Mouse (Mus musculus): ENCODE measurements around the gene Pcsk4. TPM values are rescaled to one million over a fixed set of nuclear protein-coding genes. Genes with fewer than 3 reads are reported as not detected.

Pcsk4 gene
- total RNA-seq, 2 experiments from 2014 or later = 0.83 TPM; not detected in 1

DNA sequence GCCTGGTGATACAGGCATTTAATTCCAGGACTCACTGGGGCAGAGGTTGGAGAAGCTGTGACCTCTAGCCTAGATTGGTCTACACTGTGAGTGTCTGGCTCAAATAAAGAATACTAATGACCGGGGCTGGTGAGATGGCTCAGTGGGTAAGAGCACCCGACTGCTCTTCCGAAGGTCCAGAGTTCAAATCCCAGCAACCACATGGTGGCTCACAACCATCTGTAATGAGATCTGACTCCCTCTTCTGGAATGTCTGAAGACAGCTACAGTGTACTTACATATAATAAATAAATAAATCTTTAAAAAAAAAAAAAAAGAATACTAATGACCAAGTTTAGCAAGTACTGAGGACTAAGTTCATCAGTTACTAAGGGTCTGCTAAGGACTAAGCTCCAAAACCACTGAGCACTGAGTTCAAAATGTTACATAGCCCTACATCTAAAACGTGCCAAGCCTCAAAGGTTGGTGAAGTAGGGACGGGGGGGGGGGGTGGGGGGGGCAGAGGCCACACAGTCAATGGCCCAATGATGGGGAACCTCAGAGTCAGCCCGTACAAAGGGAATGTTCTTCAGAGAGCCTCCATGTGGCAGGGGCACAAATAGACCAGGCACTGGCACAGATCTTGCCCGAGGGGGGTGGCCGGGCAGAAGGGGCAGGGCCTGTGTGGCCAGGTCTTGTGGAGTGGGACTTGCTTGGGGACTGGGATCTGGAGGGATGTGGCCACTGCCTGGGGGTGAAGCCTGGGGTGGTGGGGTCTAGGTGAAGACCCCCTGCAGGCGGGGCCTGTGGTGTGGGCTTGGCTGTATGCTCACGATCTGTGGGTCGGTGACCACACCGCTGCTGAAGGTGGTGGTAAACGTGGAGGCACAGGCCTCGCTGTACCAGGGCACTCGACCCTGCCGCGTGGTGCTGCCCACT is 4.9 kb downstream of the Pcsk4 start:
- ATAC-seq (ENCODE audit: poor library complexity, severe bottlenecking) = no peak

DNA sequence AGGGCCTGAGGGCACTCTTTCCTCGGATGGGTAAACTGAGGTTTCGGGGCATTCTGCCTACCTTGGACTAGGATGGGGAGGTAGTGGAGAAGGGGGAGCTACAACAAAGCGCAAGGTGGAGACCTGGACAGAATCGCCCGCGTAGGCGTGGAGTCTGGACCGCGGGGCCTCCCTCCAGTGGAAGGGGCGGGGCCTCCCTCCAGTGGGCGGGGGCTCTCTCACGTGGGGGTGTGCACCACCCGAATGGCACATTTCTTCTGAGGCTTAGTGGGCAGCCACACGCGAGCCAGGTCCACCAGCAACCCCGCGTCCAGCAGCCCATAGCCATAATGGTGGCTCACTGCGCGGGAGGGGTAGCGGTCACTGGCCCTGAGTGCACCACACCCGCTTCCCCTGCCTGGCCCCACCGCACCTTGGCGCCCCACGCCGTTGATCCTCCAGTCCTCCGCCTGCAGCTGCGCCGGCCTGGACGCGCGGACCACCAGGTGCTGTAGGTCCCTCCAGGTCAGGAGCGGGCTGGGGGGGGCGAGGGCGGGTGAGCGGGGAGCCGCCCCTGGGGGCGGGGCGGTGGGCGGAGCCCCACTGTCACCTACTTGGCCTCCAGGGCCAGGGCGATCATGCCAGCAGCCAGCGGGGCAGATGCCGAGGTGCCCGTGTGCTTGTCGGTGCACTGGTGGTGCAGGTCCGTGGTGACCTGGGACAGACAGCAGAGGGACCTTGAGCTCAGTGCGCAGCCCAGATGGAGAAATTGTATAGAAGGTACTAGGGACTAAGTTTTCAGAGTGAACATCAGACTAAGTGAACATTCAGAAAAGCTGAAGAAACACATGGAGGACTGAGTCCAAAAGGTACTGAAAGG is 5.8 kb downstream of the Pcsk4 start:
- ATAC-seq (ENCODE audit: poor library complexity, severe bottlenecking) = peak; percentile 44

GRCm38 (mm10) chr10:80322811-80323211 is 6.5 kb downstream of the Pcsk4 start:
- no peak for ATAC-seq (ENCODE audit: poor library complexity, severe bottlenecking)

DNA sequence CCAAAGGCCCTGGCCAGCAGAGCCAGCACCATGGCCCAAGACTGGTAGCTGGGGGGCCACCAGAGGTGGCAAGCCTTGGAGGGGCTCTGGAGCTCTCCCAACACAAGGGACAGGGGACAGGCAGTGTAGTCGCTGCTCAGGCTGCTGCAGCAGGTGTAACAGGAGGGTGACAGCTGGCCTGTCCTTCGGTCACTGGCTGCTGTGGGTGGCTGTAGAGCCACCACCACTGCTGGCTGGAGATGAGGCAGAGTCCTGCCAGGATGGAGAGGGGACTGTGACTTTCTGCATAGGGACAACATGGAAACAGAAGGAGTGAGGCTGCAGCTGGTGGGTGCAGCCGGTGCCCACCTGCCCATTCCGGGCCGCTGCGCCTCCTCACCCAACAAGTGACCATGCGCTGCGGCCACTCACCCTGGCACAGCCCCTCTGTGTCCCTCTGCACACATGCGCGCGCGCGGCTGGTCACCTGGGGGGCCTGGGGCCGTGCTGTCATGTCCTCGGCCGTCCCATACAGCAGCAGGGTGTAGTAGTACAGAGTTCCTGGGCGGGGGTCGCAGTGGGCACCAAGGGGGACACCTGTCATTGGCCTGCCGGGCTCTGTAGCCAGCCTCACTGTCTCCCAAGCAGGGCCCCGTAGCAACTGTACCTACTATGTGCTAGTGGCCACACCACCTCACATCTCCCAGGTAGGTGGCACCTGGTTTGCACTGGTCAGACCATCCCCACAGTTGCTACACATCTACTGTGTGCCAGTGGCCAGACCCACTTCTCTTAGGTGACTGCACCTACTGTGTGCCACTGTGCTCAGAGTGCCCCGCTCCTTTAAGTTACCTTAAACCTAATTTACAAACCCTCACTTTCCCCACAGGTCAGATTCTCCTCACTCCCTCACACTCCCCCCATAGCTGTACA is 7.4 kb downstream of the Pcsk4 start:
- ATAC-seq (ENCODE audit: poor library complexity, severe bottlenecking) = no peak

DNA sequence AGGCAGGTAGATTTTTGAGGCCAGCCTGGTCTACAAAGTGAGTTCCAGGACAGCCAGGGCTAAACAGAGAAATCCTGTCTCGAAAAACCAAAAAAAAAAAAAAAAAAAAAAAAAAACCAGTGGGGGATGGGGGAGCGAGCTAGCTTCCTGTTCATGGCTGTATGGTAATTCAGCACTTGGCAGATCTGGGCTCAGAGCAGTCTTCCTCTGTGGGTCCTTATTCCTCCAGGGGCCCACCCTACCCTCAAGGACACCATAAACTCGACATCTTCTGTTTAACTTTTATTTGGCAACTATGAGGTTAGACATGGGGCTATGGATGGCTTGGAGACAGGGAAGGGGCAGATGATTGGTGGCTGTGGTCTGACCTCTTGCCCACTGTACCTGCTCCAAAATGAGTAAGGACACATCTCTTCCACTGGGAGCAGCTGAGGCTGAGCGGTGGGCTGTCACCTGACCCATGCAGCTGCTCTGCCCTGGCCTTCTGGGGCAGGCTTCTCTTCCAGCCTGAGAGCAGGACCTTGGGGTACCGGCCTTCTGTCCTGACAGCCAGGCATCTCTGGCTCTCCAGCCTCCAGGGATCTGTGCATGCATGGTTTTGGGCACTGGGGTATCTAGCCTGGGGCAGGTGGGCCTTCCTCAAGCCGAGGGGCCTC is 8.2 kb downstream of the Pcsk4 start:
- ATAC-seq (ENCODE audit: poor library complexity, severe bottlenecking) = no peak

- peak; percentile 82 for ATAC-seq (ENCODE audit: poor library complexity, severe bottlenecking)
These were observed 8.9 kb downstream of the Pcsk4 start, which contains the start of gene 2310011J03Rik for GRCm38 (mm10) chr10:80320340-80320760. Gene 2310011J03Rik, minus strand, starts transcription at chr10:80320537.

DNA sequence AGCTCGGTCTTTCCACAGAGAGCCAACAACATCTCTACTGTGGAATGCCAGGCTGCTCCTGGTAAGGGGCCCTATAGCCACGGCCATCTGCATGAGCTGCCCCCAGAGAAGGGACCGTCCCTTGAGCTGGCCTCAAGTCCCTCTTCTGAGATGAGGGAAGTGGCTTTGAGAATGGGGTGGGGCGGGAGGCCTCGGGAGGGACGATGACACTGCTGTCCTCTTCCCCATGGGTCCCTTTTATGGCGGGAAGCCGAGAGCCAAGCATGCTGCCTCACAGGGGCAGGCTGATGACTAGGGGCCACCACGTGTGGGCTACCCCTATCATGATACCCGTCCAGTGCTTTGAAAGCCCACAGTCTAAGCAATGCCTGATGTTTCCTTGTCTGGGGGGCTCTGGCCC is 12.3 kb downstream of the Pcsk4 start:
- ATAC-seq (ENCODE audit: poor library complexity, severe bottlenecking) = peak; percentile 23; the same call in 1 of the 2 replicates

DNA sequence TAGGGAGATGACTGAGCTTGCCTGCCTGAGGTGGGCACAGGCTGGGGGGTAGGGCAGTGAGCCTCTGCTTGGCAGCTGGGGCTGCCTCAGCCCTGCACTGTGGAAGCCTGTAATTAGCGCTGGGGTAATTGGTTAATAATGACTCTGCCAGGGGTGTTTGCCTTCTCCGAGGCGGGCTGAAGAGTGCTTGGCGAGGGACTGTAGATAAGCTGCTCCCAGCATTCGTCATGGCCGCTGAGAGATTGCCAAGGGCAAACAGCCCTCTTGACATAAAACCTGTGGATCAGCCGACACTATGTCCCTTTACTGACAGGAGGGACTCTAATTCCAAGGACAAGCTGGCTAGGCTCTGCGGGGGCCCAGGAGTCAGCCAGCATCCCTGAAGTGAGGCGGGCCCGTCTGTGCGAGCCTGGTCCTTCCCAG is 12.9 kb downstream of the Pcsk4 start:
- no peak for ATAC-seq (ENCODE audit: poor library complexity, severe bottlenecking)

DNA sequence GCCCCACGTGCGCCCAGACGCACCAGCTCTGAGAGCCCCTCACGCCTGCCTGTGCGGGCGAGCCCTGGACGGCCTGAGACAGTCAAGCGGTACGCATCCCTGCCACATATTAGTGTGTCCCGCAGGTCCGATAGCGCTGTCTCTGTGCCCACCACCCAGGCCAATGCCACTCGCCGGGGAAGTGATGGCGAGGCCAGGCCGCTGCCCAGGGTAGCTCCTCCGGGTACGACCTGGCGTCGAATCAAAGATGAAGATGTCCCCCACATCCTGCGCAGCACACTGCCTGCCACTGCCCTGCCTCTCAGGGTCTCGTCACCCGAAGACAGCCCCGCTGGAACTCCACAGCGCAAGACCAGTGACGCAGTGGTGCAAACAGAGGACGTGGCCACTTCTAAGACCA is 14.0 kb downstream of the Pcsk4 start:
- no peak for ATAC-seq (ENCODE audit: poor library complexity, severe bottlenecking)

- no peak for ATAC-seq (ENCODE audit: poor library complexity, severe bottlenecking)
These were observed 14.8 kb downstream of the Pcsk4 start for GRCm38 (mm10) chr10:80314494-80315001.

DNA sequence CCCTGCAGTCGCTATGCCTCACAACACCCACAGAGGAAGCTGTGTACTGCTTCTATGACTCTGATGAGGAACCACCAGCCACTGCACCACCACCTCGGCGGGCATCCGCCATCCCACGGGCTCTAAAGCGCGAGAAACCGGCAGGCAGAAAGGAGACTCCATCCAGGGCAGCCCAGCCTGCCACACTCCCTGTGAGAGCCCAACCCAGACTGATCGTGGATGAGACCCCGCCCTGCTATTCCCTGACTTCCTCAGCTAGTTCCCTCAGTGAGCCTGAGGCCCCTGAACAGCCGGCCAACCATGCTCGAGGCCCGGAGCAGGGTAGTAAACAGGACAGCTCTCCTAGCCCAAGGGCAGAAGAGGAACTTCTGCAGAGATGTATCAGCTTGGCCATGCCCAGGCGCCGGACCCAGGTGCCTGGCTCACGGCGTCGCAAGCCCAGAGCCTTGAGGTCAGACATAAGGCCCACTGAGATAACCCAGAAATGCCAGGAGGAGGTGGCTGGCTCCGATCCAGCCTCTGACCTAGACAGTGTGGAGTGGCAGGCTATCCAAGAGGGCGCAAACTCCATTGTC is 15.6 kb downstream of the Pcsk4 start:
- ATAC-seq (ENCODE audit: poor library complexity, severe bottlenecking) = peak; percentile 59

DNA sequence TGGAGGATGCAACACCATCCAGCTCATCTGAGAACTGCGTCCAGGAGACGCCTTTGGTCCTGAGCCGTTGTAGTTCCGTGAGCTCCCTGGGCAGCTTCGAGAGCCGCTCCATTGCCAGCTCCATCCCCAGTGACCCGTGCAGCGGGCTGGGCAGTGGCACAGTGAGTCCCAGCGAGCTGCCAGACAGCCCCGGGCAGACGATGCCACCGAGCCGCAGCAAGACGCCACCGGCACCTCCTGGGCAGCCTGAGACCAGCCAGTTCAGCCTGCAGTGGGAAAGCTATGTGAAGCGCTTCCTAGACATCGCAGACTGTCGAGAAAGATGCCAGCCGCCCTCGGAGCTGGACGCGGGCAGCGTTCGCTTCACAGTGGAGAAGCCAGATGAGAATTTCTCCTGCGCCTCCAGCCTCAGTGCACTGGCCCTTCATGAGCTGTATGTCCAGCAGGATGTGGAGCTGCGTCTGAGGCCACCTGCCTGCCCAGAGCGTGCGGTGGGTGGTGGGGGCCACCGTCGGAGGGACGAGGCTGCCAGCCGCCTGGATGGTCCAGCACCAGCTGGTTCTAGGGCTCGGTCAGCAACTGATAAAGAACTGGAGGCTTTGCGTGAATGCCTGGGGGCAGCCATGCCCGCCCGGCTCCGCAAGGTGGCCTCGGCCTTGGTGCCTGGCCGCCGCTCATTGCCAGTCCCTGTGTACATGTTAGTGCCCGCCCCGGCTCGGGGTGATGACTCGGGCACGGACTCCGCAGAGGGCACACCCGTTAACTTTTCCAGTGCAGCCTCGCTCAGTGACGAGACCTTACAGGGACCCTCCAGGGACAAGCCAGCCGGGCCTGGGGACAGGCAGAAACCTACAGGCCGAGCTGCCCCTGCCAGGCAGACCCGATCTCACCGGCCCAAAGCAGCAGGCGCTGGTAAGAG is 16.5 kb downstream of the Pcsk4 start:
- no peak for ATAC-seq (ENCODE audit: poor library complexity, severe bottlenecking)

DNA sequence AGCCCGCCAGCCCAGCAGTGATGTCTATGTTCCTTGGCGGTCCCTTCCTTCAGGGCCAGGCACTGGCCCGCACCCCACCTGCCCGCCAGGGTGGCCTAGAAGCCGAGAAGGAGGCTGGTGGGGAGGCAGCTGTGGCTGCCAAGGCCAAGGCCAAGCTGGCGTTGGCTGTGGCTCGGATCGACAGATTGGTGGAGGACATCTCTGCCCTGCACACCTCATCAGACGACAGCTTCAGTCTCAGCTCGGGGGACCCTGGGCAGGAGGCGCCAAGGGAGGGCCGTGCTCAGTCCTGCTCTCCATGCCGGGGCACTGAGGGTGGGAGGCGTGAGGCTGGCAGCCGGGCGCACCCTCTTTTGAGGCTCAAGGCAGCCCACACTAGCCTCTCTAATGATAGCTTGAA is 17.7 kb downstream of the Pcsk4 start:
- no peak for ATAC-seq (ENCODE audit: poor library complexity, severe bottlenecking)

GRCm38 (mm10) chr10:80304862-80305261 is 24.4 kb downstream of the Pcsk4 start:
- peak; percentile 92 for ATAC-seq (ENCODE audit: poor library complexity, severe bottlenecking)

GRCm38 (mm10) chr10:80304458-80304857 is 24.8 kb downstream of the Pcsk4 start:
- ATAC-seq (ENCODE audit: poor library complexity, severe bottlenecking) = peak; percentile 18; the same call in 1 of the 2 replicates

GRCm38 (mm10) chr10:80302471-80302881 is 26.8 kb downstream of the Pcsk4 start:
- no peak for ATAC-seq (ENCODE audit: poor library complexity, severe bottlenecking)

DNA sequence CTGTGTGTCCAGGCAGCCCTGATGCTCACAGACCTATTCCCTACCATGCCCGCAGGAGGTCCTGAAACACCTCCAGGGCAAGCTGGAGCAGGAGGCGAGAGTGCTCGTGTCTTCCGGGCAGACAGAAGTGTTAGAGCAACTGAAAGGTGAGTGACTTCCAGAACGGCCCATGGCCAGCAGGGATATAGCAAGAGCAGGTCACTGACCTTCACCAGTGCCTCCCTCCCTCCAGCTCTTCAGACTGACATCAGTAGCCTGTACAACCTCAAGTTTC is 27.3 kb downstream of the Pcsk4 start:
- ATAC-seq (ENCODE audit: poor library complexity, severe bottlenecking) = no peak

GRCm38 (mm10) chr10:80301256-80302081 is 27.8 kb downstream of the Pcsk4 start:
- ATAC-seq (ENCODE audit: poor library complexity, severe bottlenecking) = no peak
